Mouse (Mus musculus) urinary bladder, postnatal 25 days (tissue): ENCODE results near the gene Dsp.

Source experiments
- DNase-seq: peaks from one replicate; pipeline ENCODE4 v3.0.0; 2022; ENCODE audit warnings: low spot score

Gene Dsp

GRCm38 (mm10) chr13:38151069-38151588 is at the start of gene Dsp:
Dsp (plus strand) TSS chr13:38151294.
- peak; percentile 61 for DNase-seq

GRCm38 (mm10) chr13:38103406-38103805 is 47.7 kb upstream of the Dsp start:
- no peak for DNase-seq

GRCm38 (mm10) chr13:38104501-38104900 is 46.6 kb upstream of the Dsp start:
- no peak for DNase-seq

- no peak for DNase-seq
Observed at GRCm38 (mm10) chr13:38109081-38109480, 42.0 kb upstream of the Dsp start.

- no peak for DNase-seq
Observed at GRCm38 (mm10) chr13:38122321-38122720, 28.8 kb upstream of the Dsp start.

GRCm38 (mm10) chr13:38123666-38124065 is 27.4 kb upstream of the Dsp start:
- peak; percentile 17 for DNase-seq

- no peak for DNase-seq
Observed at GRCm38 (mm10) chr13:38127683-38128082, 23.4 kb upstream of the Dsp start.

GRCm38 (mm10) chr13:38128246-38128645 is 22.8 kb upstream of the Dsp start:
- peak; percentile 10 for DNase-seq

GRCm38 (mm10) chr13:38129492-38129891 is 21.6 kb upstream of the Dsp start:
- no peak for DNase-seq

GRCm38 (mm10) chr13:38130116-38130515 is 21.0 kb upstream of the Dsp start:
- DNase-seq, result no peak

- no peak for DNase-seq
Observed at GRCm38 (mm10) chr13:38133016-38133528, 18.0 kb upstream of the Dsp start.

GRCm38 (mm10) chr13:38140521-38140920 is 10.6 kb upstream of the Dsp start:
- DNase-seq, result no peak

- DNase-seq, result peak; percentile 42
Observed at GRCm38 (mm10) chr13:38144962-38145713, 6.0 kb upstream of the Dsp start.

- no peak for DNase-seq
Observed at GRCm38 (mm10) chr13:38148348-38148747, 2.7 kb upstream of the Dsp start.

- DNase-seq, result no peak
Observed at GRCm38 (mm10) chr13:38151671-38152428, 756 bp downstream of the Dsp start.

- no peak for DNase-seq
Observed at GRCm38 (mm10) chr13:38152429-38153035, 1.4 kb downstream of the Dsp start.

GRCm38 (mm10) chr13:38155523-38155922 is 4.4 kb downstream of the Dsp start:
- DNase-seq, result no peak

GRCm38 (mm10) chr13:38157635-38158034 is 6.5 kb downstream of the Dsp start:
- no peak for DNase-seq

GRCm38 (mm10) chr13:38162002-38162401 is 10.9 kb downstream of the Dsp start:
- no peak for DNase-seq

- peak; percentile 50 for DNase-seq
Observed at GRCm38 (mm10) chr13:38162668-38163067, 11.6 kb downstream of the Dsp start.

- no peak for DNase-seq
Observed at GRCm38 (mm10) chr13:38164932-38165331, 13.8 kb downstream of the Dsp start.

- DNase-seq, result no peak
Observed at GRCm38 (mm10) chr13:38167056-38167455, 16.0 kb downstream of the Dsp start.
